ENCODE assay signal across 9 mouse cellular contexts in the genomic region with DNA sequence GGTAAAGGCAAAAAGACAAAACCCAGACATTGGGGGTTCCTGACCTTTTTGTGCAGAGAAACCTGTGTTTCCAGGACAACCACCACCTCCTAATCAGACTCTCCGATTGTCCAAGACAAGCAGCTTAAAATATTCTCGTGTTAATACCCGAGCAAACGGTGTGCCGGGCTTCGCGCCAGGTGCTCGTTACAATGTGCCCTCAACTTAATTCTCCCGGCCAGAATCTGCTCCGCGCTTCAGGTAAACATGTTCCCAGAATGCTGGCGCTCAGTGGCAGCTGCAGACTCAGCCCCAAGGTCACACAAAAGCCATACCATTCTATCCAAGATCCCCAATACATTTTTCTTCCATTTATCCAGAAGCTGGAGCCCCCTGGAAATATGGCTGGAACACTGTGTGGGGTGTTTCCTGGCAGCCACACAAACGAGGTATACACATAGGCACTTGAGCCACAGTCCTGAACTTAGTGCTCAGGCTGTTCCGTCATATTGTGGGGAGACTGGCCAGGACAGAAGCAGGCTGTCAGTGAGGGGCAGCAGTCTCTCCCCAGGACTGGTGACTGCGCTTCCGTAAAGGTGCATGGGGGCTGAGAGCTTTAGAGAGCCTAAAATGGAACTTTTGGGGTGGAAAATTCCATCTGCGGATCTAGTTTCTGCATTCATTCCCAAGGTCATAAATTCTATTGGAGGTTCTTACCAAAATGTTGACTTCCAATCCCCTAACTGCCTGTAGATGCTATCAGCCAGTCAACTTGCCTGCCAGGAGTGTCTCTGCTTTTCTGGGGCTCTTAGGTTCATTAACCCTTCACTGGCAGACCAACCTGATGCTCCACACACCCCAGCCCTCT. TPM values are rescaled to one million over a fixed set of nuclear protein-coding genes. Genes with fewer than 3 reads are reported as not detected.
A peak's percentile ranks its signal among the peaks of the same experiment; 100 is the strongest.
DNase-seq lines count a peak whose midpoint lies in the region; ATAC-seq and TF ChIP-seq lines count a peak whose summit lies in the region.
"Had no signal": no experiment of that assay in that cellular context is flagged by ENCODE, and none has a peak within 500 bp of the region (broad histone marks: within the 10 kb centered on the region; RNA-seq: fewer than 3 reads in every experiment).

No protein-coding gene starts in this region.

- DNase-seq in testis, postnatal 10 days (ENCODE audit: low spot score): peak; percentile 44
- DNase-seq in testis, postnatal 14 days (ENCODE audit: low spot score): no peak
- DNase-seq in stomach, postnatal 0 days (ENCODE audit: low spot score): peak; percentile 72
- DNase-seq in heart, postnatal 4 days: no peak
- no peak for DNase-seq in gastrocnemius, postnatal 4 days (ENCODE audit: low spot score in 2 of 2)

- peak overlapping the region; percentile 35; the same call in 1 of the 2 replicates for H3K27ac ChIP-seq in hindbrain, embryonic 13.5 days
- H3K27ac ChIP-seq in hindbrain, embryonic 12.5 days: no peak overlapping the region
- peak overlapping the region; percentile 22; the same call in 1 of the 2 replicates for H3K27ac ChIP-seq in kidney, embryonic 16.5 days (ENCODE audit: low read length)
- peak overlapping the region; percentile 36; the same call in 1 of the 2 replicates for H3K27ac ChIP-seq in stomach, postnatal 0 days (replicated peaks)
- H3K27ac ChIP-seq: midbrain, embryonic 12.5 days had no signal

- H3K4me1 ChIP-seq in hindbrain, embryonic 13.5 days (replicated peaks): peaks cover 7% of the 10 kb centered on the region; the same call in 1 of the 2 replicates
- H3K4me1 ChIP-seq in hindbrain, embryonic 12.5 days: peaks cover 5% of the 10 kb centered on the region; the same call in 1 of the 2 replicates
- H3K4me1 ChIP-seq in kidney, embryonic 16.5 days (ENCODE audit: insufficient read depth, low read length): peaks cover 11% of the 10 kb centered on the region; the same call in 1 of the 2 replicates
- no peaks in the 10 kb centered on the region for H3K4me1 ChIP-seq in stomach, postnatal 0 days (replicated peaks; ENCODE audit: control insufficient read depth, insufficient read depth)

- no peak for TF ChIP-seq CTCF in stomach, postnatal 0 days (IDR thresholded peaks at IDR 0.05; ENCODE audit: low read depth)

- H3K4me3 ChIP-seq in hindbrain, embryonic 13.5 days: no peak overlapping the region
- no peak overlapping the region for H3K4me3 ChIP-seq in hindbrain, embryonic 12.5 days
- H3K4me3 ChIP-seq in kidney, embryonic 16.5 days (ENCODE audit: low read length): no peak overlapping the region
- no peak overlapping the region for H3K4me3 ChIP-seq in stomach, postnatal 0 days (ENCODE audit: low read depth, low read length)
- H3K4me3 ChIP-seq: midbrain, embryonic 12.5 days had no signal

- 74% methylated on average over 17 of the region's 17 CpGs for WGBS in hindbrain, embryonic 13.5 days
- 75% methylated on average over 17 of the region's 17 CpGs for WGBS in hindbrain, embryonic 12.5 days
- WGBS in kidney, embryonic 16.5 days: 51% methylated on average over 17 of the region's 17 CpGs
- 28% methylated on average over 17 of the region's 17 CpGs for WGBS in stomach, postnatal 0 days

- no peaks in the 10 kb centered on the region for H3K9me3 ChIP-seq in hindbrain, embryonic 13.5 days
- no peaks in the 10 kb centered on the region for H3K9me3 ChIP-seq in hindbrain, embryonic 12.5 days (replicated peaks)
- no peaks in the 10 kb centered on the region for H3K9me3 ChIP-seq in kidney, embryonic 16.5 days (ENCODE audit: low read length)
- no peaks in the 10 kb centered on the region for H3K9me3 ChIP-seq in stomach, postnatal 0 days (ENCODE audit: control insufficient read depth, low read length)

- H3K36me3 ChIP-seq in hindbrain, embryonic 13.5 days: no peaks in the 10 kb centered on the region
- H3K36me3 ChIP-seq in hindbrain, embryonic 12.5 days: no peaks in the 10 kb centered on the region
- no peaks in the 10 kb centered on the region for H3K36me3 ChIP-seq in kidney, embryonic 16.5 days (ENCODE audit: insufficient read depth, low read length)
- H3K36me3 ChIP-seq in stomach, postnatal 0 days (ENCODE audit: control insufficient read depth, insufficient read depth, low read length): no peaks in the 10 kb centered on the region
- H3K36me3 ChIP-seq: midbrain, embryonic 12.5 days had no signal

- ATAC-seq in hindbrain, embryonic 13.5 days (ENCODE audit: low FRiP score): no peak
- no peak for ATAC-seq in hindbrain, embryonic 12.5 days (ENCODE audit: low FRiP score)
- no peak for ATAC-seq in kidney, embryonic 16.5 days (ENCODE audit: low FRiP score, low TSS enrichment)
- no peak for ATAC-seq in stomach, postnatal 0 days (ENCODE audit: low FRiP score, low TSS enrichment)

- H3K27me3 ChIP-seq in hindbrain, embryonic 13.5 days: no peaks in the 10 kb centered on the region
- no peaks in the 10 kb centered on the region for H3K27me3 ChIP-seq in hindbrain, embryonic 12.5 days
- no peaks in the 10 kb centered on the region for H3K27me3 ChIP-seq in kidney, embryonic 16.5 days (ENCODE audit: insufficient read depth, low read length)
- H3K27me3 ChIP-seq in stomach, postnatal 0 days (ENCODE audit: control insufficient read depth, insufficient read depth, low read length): no peaks in the 10 kb centered on the region
- H3K27me3 ChIP-seq: midbrain, embryonic 12.5 days had no signal

- no peak overlapping the region for H3K4me2 ChIP-seq in hindbrain, embryonic 13.5 days
- no peak overlapping the region for H3K4me2 ChIP-seq in hindbrain, embryonic 12.5 days (replicated peaks)
- no peak overlapping the region for H3K4me2 ChIP-seq in kidney, embryonic 16.5 days (replicated peaks; ENCODE audit: low read depth, low read length)
- H3K4me2 ChIP-seq in stomach, postnatal 0 days (replicated peaks; ENCODE audit: low read depth): no peak overlapping the region
- H3K4me2 ChIP-seq: midbrain, embryonic 12.5 days had no signal

- H3K9ac ChIP-seq in hindbrain, embryonic 13.5 days: no peak overlapping the region
- H3K9ac ChIP-seq in hindbrain, embryonic 12.5 days: no peak overlapping the region
- H3K9ac ChIP-seq in kidney, embryonic 16.5 days (replicated peaks; ENCODE audit: low read length): no peak overlapping the region
- H3K9ac ChIP-seq in stomach, postnatal 0 days (ENCODE audit: low read length): no peak overlapping the region
- H3K9ac ChIP-seq: midbrain, embryonic 12.5 days had no signal

- TF ChIP-seq EP300 in stomach, postnatal 0 days (optimal IDR thresholded peaks at IDR 0.05): no peak

RNA-seq across cellular contexts. Expression of a gene that starts 32.3 kb away (rescaled TPM):
- polyA plus RNA-seq in hindbrain, embryonic 13.5 days (2015; fragmentation: Nextera tagmentation; extraction: Ambion mirVana): 15.8 and 21.2 TPM in 2 replicates
- polyA plus RNA-seq in hindbrain, embryonic 12.5 days (2016; fragmentation: Nextera tagmentation; extraction: Ambion mirVana): 12.5 and 13.8 TPM in 2 replicates
- 5.8 and 6.0 TPM in 2 replicates for polyA plus RNA-seq in kidney, embryonic 16.5 days (2015; fragmentation: Nextera tagmentation; extraction: Ambion mirVana)
- polyA plus RNA-seq in stomach, postnatal 0 days (2015; fragmentation: Nextera tagmentation; extraction: Ambion mirVana): 1.8 and 1.9 TPM in 2 replicates
- total RNA-seq in heart, postnatal 4 days (2021): 10 to 100 TPM; 12.6 to 12.7 TPM
- 10 to 100 TPM; 12.8 to 13.4 TPM for total RNA-seq in gastrocnemius, postnatal 4 days (2021)

Comparison
In these comparisons a context has a peak if more than half of its experiments do, and no peak if none do; other contexts are left out.
1. DNase-seq: peak in testis, postnatal 10 days (single experiment) and stomach, postnatal 0 days (single experiment); none in testis, postnatal 14 days (single experiment), heart, postnatal 4 days (single experiment) and gastrocnemius, postnatal 4 days (0 of 2).